Mouse (Mus musculus): Measurements from ENCODE around the gene Trpt1. TPM values are rescaled to one million over a fixed set of nuclear protein-coding genes. Genes with fewer than 3 reads are reported as not detected.
A peak's percentile ranks its signal among the peaks of the same experiment; 100 is the strongest.

Gene Trpt1
- polyA plus RNA-seq, 1 experiment from 2014 or later = 10.1 TPM

DNA sequence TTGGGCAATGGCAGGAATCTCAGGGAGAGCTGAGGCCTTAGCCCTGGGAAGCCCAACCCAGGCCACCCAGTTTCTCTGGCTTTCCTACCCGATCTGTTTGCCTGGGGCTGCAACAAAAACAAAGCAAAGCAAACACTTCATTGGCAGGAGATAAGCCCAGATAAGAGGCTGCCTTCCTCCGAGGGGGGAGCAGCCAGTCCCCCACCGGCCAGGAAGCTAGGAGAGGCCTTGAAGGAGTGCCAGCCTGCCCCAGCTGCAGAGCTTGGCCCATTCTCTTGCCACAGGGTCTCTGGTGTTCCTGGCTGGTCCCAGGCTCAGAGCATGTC, 43.3 kb upstream of the Trpt1 start:
- 21% methylated on average over 3 of the region's 3 CpGs for WGBS
- peaks cover 41% of the 10 kb centered on the region for H3K36me3 ChIP-seq (ENCODE audit: control insufficient read depth, insufficient read depth, low read length)
- no peaks in the 10 kb centered on the region for H3K27me3 ChIP-seq (replicated peaks; ENCODE audit: control insufficient read depth, insufficient read depth, low read length)
- peaks cover 6% of the 10 kb centered on the region; the same call in 1 of the 2 replicates for H3K4me1 ChIP-seq (ENCODE audit: control insufficient read depth, insufficient read depth, low read length)
- H3K4me2 ChIP-seq (ENCODE audit: low read depth, low read length) = peak overlapping the region; percentile 85
- ATAC-seq (ENCODE audit: low read depth) (no peak), DNase-seq (ENCODE audit: low spot score) (peak; percentile 31)
- peak overlapping the region; percentile 63; the same call in 1 of the 2 replicates for H3K4me3 ChIP-seq (ENCODE audit: low read depth, low read length)
- no peaks in the 10 kb centered on the region for H3K9me3 ChIP-seq (ENCODE audit: control insufficient read depth, low read length)
- peak overlapping the region; percentile 96 for H3K27ac ChIP-seq (replicated peaks; ENCODE audit: low read depth, low read length)
- peak overlapping the region; percentile 77 for H3K9ac ChIP-seq (ENCODE audit: low read depth, low read length)

DNA sequence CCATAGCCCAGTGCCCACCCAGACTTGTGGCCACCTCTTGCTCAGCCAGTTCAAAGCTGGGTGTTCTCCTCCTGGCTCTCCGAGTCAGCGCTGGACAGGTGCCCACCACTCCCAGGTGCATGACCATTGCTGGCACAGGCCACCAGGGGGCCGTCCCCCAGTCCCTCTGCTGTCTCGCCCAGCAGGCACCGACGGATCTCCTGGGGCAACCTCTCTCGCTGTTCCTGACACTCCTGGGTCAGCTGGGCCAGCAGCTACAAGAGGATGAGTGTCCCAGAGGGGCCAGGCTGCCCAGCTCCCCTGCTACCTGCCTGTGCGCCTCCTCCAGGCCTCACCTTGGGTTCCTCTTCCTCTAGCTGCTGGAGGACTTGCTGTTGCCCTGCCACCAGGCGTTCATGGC, 41.9 kb upstream of the Trpt1 start:
- peaks cover 6% of the 10 kb centered on the region; the same call in 1 of the 2 replicates for H3K4me1 ChIP-seq (ENCODE audit: control insufficient read depth, insufficient read depth, low read length)
- no peak overlapping the region for H3K4me2 ChIP-seq (ENCODE audit: low read depth, low read length)
- H3K27me3 ChIP-seq (replicated peaks; ENCODE audit: control insufficient read depth, insufficient read depth, low read length) = no peaks in the 10 kb centered on the region
- H3K36me3 ChIP-seq (ENCODE audit: control insufficient read depth, insufficient read depth, low read length) = peaks cover 55% of the 10 kb centered on the region
- no peak overlapping the region for H3K27ac ChIP-seq (replicated peaks; ENCODE audit: low read depth, low read length)
- no peaks in the 10 kb centered on the region for H3K9me3 ChIP-seq (ENCODE audit: control insufficient read depth, low read length)
- no peak for DNase-seq (ENCODE audit: low spot score)
- no peak overlapping the region for H3K4me3 ChIP-seq (ENCODE audit: low read depth, low read length)
- ATAC-seq (ENCODE audit: low read depth) = no peak
- 62% methylated on average over 9 of the region's 9 CpGs for WGBS
- 0 out of 2 replicates have a peak overlapping the region, but pooled peaks have one; percentile 28 for H3K9ac ChIP-seq (ENCODE audit: low read depth, low read length)

DNA sequence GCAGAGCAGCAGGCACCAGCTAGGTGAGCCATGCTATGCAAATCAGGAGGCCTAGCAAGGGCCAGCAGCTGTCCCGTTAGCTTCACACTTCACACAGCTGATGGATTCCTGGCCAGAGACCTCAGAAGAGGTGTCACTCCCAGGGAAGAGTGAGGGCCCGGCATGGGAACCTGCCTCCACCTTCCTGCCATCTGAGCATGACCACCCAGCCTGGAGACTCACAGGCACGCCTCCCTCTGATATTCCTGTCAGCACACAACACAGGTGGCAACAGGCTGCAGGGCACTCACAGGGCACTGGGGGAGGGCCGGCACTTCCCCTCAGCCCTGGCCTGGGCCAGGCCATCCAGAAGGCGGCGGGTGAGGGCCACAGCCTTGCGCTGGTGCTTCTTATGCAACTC, 40.5 kb upstream of the Trpt1 start:
- WGBS = 86% methylated on average over 7 of the region's 7 CpGs
- Histone ChIP-seq H3K9ac (ENCODE audit: low read depth, low read length) (no peak overlapping the region), H3K36me3 (ENCODE audit: control insufficient read depth, insufficient read depth, low read length) (peaks cover 67% of the 10 kb centered on the region), H3K27ac (replicated peaks; ENCODE audit: low read depth, low read length) (no peak overlapping the region), H3K4me2 (ENCODE audit: low read depth, low read length) (no peak overlapping the region), H3K27me3 (replicated peaks; ENCODE audit: control insufficient read depth, insufficient read depth, low read length) (no peaks in the 10 kb centered on the region), H3K9me3 (ENCODE audit: control insufficient read depth, low read length) (no peaks in the 10 kb centered on the region), H3K4me3 (ENCODE audit: low read depth, low read length) (no peak overlapping the region), H3K4me1 (ENCODE audit: control insufficient read depth, insufficient read depth, low read length) (no peaks in the 10 kb centered on the region)
- ATAC-seq (ENCODE audit: low read depth) (no peak), DNase-seq (ENCODE audit: low spot score) (no peak)

DNA sequence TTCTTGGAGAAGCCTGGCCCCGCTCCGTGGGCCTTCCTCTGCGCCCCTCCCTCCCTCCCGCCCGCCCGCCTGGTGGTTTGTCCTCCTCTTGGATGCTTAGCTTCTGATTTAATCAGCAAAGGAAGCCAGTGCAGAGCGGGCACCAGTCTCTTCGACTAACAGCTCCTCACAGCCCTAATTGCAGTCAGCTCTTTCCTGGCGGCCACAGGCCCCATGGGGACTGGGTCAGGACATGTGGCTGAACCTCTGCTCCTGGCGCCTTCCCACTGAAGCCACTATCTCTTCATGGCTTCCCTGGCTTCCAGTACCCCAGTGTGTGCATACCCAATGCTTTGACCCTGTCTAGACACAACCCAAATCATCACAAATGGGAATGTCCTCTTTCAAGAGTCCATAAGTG, 39.5 kb upstream of the Trpt1 start:
- no peak overlapping the region for H3K9ac ChIP-seq (ENCODE audit: low read depth, low read length)
- no peaks in the 10 kb centered on the region for H3K9me3 ChIP-seq (ENCODE audit: control insufficient read depth, low read length)
- no peak overlapping the region for H3K4me3 ChIP-seq (ENCODE audit: low read depth, low read length)
- 73% methylated on average over 10 of the region's 10 CpGs for WGBS
- no peaks in the 10 kb centered on the region for H3K4me1 ChIP-seq (ENCODE audit: control insufficient read depth, insufficient read depth, low read length)
- no peak overlapping the region for H3K27ac ChIP-seq (replicated peaks; ENCODE audit: low read depth, low read length)
- H3K36me3 ChIP-seq (ENCODE audit: control insufficient read depth, insufficient read depth, low read length) = peaks cover 72% of the 10 kb centered on the region
- ATAC-seq (ENCODE audit: low read depth) (no peak), DNase-seq (ENCODE audit: low spot score) (no peak)
- no peaks in the 10 kb centered on the region for H3K27me3 ChIP-seq (replicated peaks; ENCODE audit: control insufficient read depth, insufficient read depth, low read length)
- H3K4me2 ChIP-seq (ENCODE audit: low read depth, low read length) = no peak overlapping the region

DNA sequence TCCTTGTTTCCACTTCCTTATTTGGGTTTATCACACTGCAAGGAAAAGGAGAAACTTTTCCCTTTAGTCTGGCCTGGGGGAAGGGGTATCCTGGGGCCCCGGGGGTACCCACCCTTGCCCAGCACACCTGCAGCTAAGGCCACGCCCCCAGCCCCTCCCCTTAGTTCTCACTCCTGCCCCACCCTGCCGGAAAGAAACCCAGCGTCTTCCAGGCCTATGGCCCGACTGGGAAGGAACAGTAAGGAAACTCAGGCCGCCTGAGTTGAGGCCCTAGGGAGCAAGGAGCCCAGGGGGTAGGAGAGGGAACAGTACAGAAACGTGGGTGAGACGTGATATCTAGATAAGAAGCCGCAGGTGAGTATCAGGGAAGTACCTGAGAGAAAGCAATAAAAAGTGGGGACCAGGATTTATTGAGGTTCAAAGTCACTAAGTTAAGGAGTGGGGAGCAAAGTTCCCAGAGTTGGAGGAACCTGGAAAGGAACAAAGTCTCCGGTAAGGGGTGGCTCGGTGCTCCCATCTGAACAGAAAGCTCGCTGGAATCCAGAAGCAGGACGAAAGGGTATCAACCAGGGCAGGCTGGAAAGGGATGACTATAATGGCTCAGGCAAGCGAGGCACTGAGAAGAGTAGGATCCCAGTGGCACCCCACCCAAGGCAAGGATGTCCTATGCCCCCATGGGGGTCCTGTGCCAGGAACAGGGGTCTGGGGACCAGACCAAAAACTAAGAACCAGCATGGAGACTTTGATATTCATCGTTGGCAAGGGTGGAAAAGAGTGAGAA, 27.2 kb upstream of the Trpt1 start:
- H3K4me2 ChIP-seq (ENCODE audit: low read depth, low read length) = peak overlapping the region; percentile 55
- H3K27me3 ChIP-seq (replicated peaks; ENCODE audit: control insufficient read depth, insufficient read depth, low read length) = no peaks in the 10 kb centered on the region
- ATAC-seq (ENCODE audit: low read depth) = no peak
- H3K4me3 ChIP-seq (ENCODE audit: low read depth, low read length) = peak overlapping the region; percentile 63
- no peak overlapping the region for H3K27ac ChIP-seq (replicated peaks; ENCODE audit: low read depth, low read length)
- 6% methylated on average over 15 of the region's 15 CpGs for WGBS
- peaks cover 21% of the 10 kb centered on the region for H3K4me1 ChIP-seq (ENCODE audit: control insufficient read depth, insufficient read depth, low read length)
- no peak for DNase-seq (ENCODE audit: low spot score)
- peaks cover 27% of the 10 kb centered on the region for H3K36me3 ChIP-seq (ENCODE audit: control insufficient read depth, insufficient read depth, low read length)
- H3K9ac ChIP-seq (ENCODE audit: low read depth, low read length) = peak overlapping the region; percentile 73
- H3K9me3 ChIP-seq (ENCODE audit: control insufficient read depth, low read length) = no peaks in the 10 kb centered on the region

DNA sequence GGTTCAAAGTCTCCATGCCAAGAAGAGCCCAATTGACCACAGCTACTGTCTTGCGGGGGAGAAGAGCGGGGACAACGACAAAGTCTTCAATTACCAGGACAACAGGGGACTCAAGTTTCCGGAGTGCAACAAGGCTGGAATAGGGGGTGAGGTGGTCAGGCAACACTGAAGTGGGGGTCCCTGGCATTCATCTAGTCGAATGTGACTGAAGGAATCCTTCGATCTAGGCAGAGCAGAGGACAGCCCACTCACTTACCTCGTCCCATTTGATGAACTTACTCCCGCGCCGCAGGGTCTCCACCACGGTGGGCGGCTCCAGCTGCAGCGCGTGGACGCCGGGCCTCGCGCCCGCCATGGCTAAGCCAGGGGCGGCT, 26.7 kb upstream of the Trpt1 start:
- Histone ChIP-seq H3K27me3 (replicated peaks; ENCODE audit: control insufficient read depth, insufficient read depth, low read length) (no peaks in the 10 kb centered on the region), H3K9me3 (ENCODE audit: control insufficient read depth, low read length) (no peaks in the 10 kb centered on the region), H3K4me3 (ENCODE audit: low read depth, low read length) (peak overlapping the region; percentile 63), H3K27ac (replicated peaks; ENCODE audit: low read depth, low read length) (no peak overlapping the region), H3K4me1 (ENCODE audit: control insufficient read depth, insufficient read depth, low read length) (peaks cover 25% of the 10 kb centered on the region), H3K9ac (ENCODE audit: low read depth, low read length) (peak overlapping the region; percentile 73), H3K4me2 (ENCODE audit: low read depth, low read length) (peak overlapping the region; percentile 55), H3K36me3 (ENCODE audit: control insufficient read depth, insufficient read depth, low read length) (peaks cover 23% of the 10 kb centered on the region)
- ATAC-seq (ENCODE audit: low read depth) = peak; percentile 39
- DNase-seq (ENCODE audit: low spot score) = no peak
- 3% methylated on average over 10 of the region's 20 CpGs for WGBS

DNA sequence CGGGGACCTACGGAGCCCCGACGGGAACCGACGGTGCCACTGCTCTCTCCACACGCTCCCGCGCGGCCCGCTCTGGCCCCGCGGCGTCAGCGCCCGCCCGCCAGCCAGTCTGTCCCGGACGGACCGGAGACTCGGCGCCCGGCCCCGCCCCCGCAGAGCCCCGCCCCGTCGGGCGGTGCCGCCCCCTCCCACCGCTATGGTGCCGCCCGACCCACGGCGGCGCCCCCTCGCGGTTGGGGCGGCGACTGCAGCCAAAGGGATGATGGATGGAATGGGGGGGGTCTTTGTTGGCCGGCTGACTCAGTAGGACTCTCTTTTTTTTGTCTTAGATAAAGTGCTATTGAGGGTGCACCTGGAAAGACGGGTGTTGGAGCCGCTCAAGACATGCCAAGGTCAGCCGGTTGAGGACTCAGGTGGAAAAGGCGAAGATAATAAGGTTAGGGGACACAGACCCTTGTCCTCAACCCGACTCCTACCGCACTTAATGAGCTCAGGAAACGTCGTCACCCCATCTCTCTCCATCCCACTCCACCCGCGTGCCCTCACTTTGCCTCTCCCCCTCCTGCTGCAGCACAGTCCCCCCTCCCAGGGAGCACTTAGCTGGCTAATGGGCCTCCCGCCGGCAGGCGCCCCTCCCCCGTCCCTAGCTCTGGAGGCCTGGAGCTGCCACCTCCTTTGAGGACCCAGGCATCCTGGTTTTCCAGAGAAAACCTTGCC, 26.1 kb upstream of the Trpt1 start:
- peak overlapping the region; percentile 73 for H3K9ac ChIP-seq (ENCODE audit: low read depth, low read length)
- DNase-seq (ENCODE audit: low spot score) (peak; percentile 65), ATAC-seq (ENCODE audit: low read depth) (peak; percentile 54)
- H3K27me3 ChIP-seq (replicated peaks; ENCODE audit: control insufficient read depth, insufficient read depth, low read length) = no peaks in the 10 kb centered on the region
- H3K4me2 ChIP-seq (ENCODE audit: low read depth, low read length) = peak overlapping the region; percentile 55
- H3K4me3 ChIP-seq (ENCODE audit: low read depth, low read length) = peak overlapping the region; percentile 63
- peaks cover 17% of the 10 kb centered on the region for H3K36me3 ChIP-seq (ENCODE audit: control insufficient read depth, insufficient read depth, low read length)
- no peaks in the 10 kb centered on the region for H3K9me3 ChIP-seq (ENCODE audit: control insufficient read depth, low read length)
- peaks cover 25% of the 10 kb centered on the region for H3K4me1 ChIP-seq (ENCODE audit: control insufficient read depth, insufficient read depth, low read length)
- under 1% methylated on average over 42 of the region's 55 CpGs for WGBS
- no peak overlapping the region for H3K27ac ChIP-seq (replicated peaks; ENCODE audit: low read depth, low read length)

DNA sequence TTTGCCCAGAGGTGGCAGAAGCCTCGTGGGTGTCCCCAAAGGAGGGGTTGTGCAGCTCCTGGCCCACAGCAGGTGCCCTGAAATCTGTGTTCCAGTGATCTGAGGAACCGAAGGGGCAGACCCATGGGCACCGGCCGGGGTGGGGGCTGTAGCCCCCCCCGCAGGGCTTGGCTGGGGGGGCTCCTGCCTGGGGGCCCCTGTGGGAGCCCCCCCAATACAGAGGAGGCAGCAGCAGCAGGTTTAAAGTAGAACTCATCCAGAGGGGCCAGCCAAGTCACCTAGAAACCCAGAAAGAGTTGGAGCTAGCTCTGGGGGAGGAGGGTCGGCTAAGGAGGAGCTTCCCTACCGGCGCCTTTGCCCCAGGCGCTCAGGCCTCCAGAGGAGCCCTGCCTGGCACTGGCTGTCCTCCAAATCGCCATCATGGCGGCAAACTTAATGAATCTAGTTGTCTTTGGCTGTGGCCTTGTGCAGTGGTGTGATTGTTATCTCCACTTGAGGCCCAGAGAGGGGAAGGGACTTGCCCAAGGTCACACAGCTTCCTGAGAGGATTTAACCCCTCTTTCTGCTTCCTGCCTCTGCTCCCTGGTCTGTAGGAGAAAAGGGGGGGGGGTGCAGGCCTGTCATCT, 25.4 kb upstream of the Trpt1 start:
- peaks cover 10% of the 10 kb centered on the region for H3K36me3 ChIP-seq (ENCODE audit: control insufficient read depth, insufficient read depth, low read length)

More for the DNA sequence above, 25.4 kb upstream of the Trpt1 start:
- peaks cover 25% of the 10 kb centered on the region for H3K4me1 ChIP-seq (ENCODE audit: control insufficient read depth, insufficient read depth, low read length)
- H3K4me3 ChIP-seq (ENCODE audit: low read depth, low read length) = no peak overlapping the region
- no peaks in the 10 kb centered on the region for H3K9me3 ChIP-seq (ENCODE audit: control insufficient read depth, low read length)
- DNase-seq (ENCODE audit: low spot score) = no peak
- no peak for ATAC-seq (ENCODE audit: low read depth)
- H3K27ac ChIP-seq (replicated peaks; ENCODE audit: low read depth, low read length) = no peak overlapping the region
- peak overlapping the region; percentile 55 for H3K4me2 ChIP-seq (ENCODE audit: low read depth, low read length)
- H3K9ac ChIP-seq (ENCODE audit: low read depth, low read length) = peak overlapping the region; percentile 73
- no peaks in the 10 kb centered on the region for H3K27me3 ChIP-seq (replicated peaks; ENCODE audit: control insufficient read depth, insufficient read depth, low read length)
- WGBS = 31% methylated on average over 8 of the region's 11 CpGs
